Mouse (Mus musculus): ENCODE measurements around the gene Gm9837. TPM values are rescaled to one million over a fixed set of nuclear protein-coding genes. Genes with fewer than 3 reads are reported as not detected.

The Gm9837 gene
- polyA plus RNA-seq, 1 experiment: not detected

GRCm38 (mm10) chr11:53435504-53435903 lies 34.8 kb downstream of the Gm9837 start:
- H3K4me3 ChIP-seq (replicated peaks; ENCODE audit: insufficient read depth, low read depth, low read length): no peak overlapping the region
- H3K4me1 ChIP-seq (ENCODE audit: control insufficient read depth, insufficient read depth, low read length): no peaks in the 10 kb centered on the region
- H3K27me3 ChIP-seq (ENCODE audit: control insufficient read depth, insufficient read depth, low read length): no peaks in the 10 kb centered on the region
- 85% methylated on average over 8 of the region's 8 CpGs for WGBS
- no peak overlapping the region for H3K27ac ChIP-seq (ENCODE audit: insufficient read depth, low read length)
- TF ChIP-seq POLR2A (IDR thresholded peaks at IDR 0.05; ENCODE audit: borderline replicate concordance, insufficient read depth, low read length) (no peak), CTCF (IDR thresholded peaks at IDR 0.05; ENCODE audit: borderline replicate concordance, insufficient read depth, low read depth, low read length) (no peak)
- DNase-seq: no peak

- 74% methylated on average over 6 of the region's 6 CpGs for WGBS
- no peak overlapping the region for H3K4me3 ChIP-seq (replicated peaks; ENCODE audit: insufficient read depth, low read depth, low read length)
- H3K4me1 ChIP-seq (ENCODE audit: control insufficient read depth, insufficient read depth, low read length): peaks cover 4% of the 10 kb centered on the region; the same call in 1 of the 2 replicates
- no peak for DNase-seq
- H3K27ac ChIP-seq (ENCODE audit: insufficient read depth, low read length): no peak overlapping the region
- no peaks in the 10 kb centered on the region for H3K27me3 ChIP-seq (ENCODE audit: control insufficient read depth, insufficient read depth, low read length)
- TF ChIP-seq POLR2A (IDR thresholded peaks at IDR 0.05; ENCODE audit: borderline replicate concordance, insufficient read depth, low read length): no peak
- no peak for TF ChIP-seq CTCF (IDR thresholded peaks at IDR 0.05; ENCODE audit: borderline replicate concordance, insufficient read depth, low read depth, low read length)
Measured at GRCm38 (mm10) chr11:53433057-53433456, 37.2 kb downstream of the Gm9837 start.

GRCm38 (mm10) chr11:53431347-53432056 lies 38.8 kb downstream of the Gm9837 start:
- Histone ChIP-seq H3K4me3 (replicated peaks; ENCODE audit: insufficient read depth, low read depth, low read length) (peak overlapping the region; percentile 89), H3K4me1 (ENCODE audit: control insufficient read depth, insufficient read depth, low read length) (peaks cover 4% of the 10 kb centered on the region; the same call in 1 of the 2 replicates), H3K27me3 (ENCODE audit: control insufficient read depth, insufficient read depth, low read length) (no peaks in the 10 kb centered on the region), H3K27ac (ENCODE audit: insufficient read depth, low read length) (peak overlapping the region; percentile 76)
- peak; percentile 76; the same call in 1 of the 2 replicates for TF ChIP-seq POLR2A (IDR thresholded peaks at IDR 0.05; ENCODE audit: borderline replicate concordance, insufficient read depth, low read length)
- no peak for TF ChIP-seq CTCF (IDR thresholded peaks at IDR 0.05; ENCODE audit: borderline replicate concordance, insufficient read depth, low read depth, low read length)
- WGBS: 9% methylated on average over 9 of the region's 9 CpGs
- no peak for DNase-seq

GRCm38 (mm10) chr11:53430670-53431346 lies 39.5 kb downstream of the Gm9837 start, which contains the start of the genes Uqcrq and Gdf9:
Gene Uqcrq (minus strand): TSS chr11:53430831.
Gene Gdf9 (plus strand): TSS chr11:53431023.
- Histone ChIP-seq H3K27ac (ENCODE audit: insufficient read depth, low read length) (peak within 1 kb of the TSS; percentile 76), H3K4me3 (replicated peaks; ENCODE audit: insufficient read depth, low read depth, low read length) (peak within 1 kb of the TSS; percentile 89), H3K4me1 (ENCODE audit: control insufficient read depth, insufficient read depth, low read length) (peaks cover 7% of the 10 kb centered on the region; the same call in 1 of the 2 replicates), H3K27me3 (ENCODE audit: control insufficient read depth, insufficient read depth, low read length) (no peaks in the 10 kb centered on the region)
- peak; percentile 100 for DNase-seq
- TF ChIP-seq CTCF (IDR thresholded peaks at IDR 0.05; ENCODE audit: borderline replicate concordance, insufficient read depth, low read depth, low read length) (no peak), POLR2A (IDR thresholded peaks at IDR 0.05; ENCODE audit: borderline replicate concordance, insufficient read depth, low read length) (peak; percentile 96)
- under 1% methylated on average over 44 of the region's 44 CpGs for WGBS

GRCm38 (mm10) chr11:53430300-53430669 lies 40.0 kb downstream of the Gm9837 start:
- under 1% methylated on average over 34 of the region's 34 CpGs for WGBS
- Histone ChIP-seq H3K27ac (ENCODE audit: insufficient read depth, low read length) (peak overlapping the region; percentile 65), H3K27me3 (ENCODE audit: control insufficient read depth, insufficient read depth, low read length) (no peaks in the 10 kb centered on the region), H3K4me3 (replicated peaks; ENCODE audit: insufficient read depth, low read depth, low read length) (peak overlapping the region; percentile 89), H3K4me1 (ENCODE audit: control insufficient read depth, insufficient read depth, low read length) (peaks cover 7% of the 10 kb centered on the region; the same call in 1 of the 2 replicates)
- no peak for TF ChIP-seq POLR2A (IDR thresholded peaks at IDR 0.05; ENCODE audit: borderline replicate concordance, insufficient read depth, low read length)
- no peak for TF ChIP-seq CTCF (IDR thresholded peaks at IDR 0.05; ENCODE audit: borderline replicate concordance, insufficient read depth, low read depth, low read length)
- DNase-seq: no peak

GRCm38 (mm10) chr11:53429182-53429581 lies 41.1 kb downstream of the Gm9837 start:
- DNase-seq: no peak
- no peak for TF ChIP-seq CTCF (IDR thresholded peaks at IDR 0.05; ENCODE audit: borderline replicate concordance, insufficient read depth, low read depth, low read length)
- no peak for TF ChIP-seq POLR2A (IDR thresholded peaks at IDR 0.05; ENCODE audit: borderline replicate concordance, insufficient read depth, low read length)
- Histone ChIP-seq H3K4me3 (replicated peaks; ENCODE audit: insufficient read depth, low read depth, low read length) (peak overlapping the region; percentile 89), H3K4me1 (ENCODE audit: control insufficient read depth, insufficient read depth, low read length) (peaks cover 7% of the 10 kb centered on the region; the same call in 1 of the 2 replicates), H3K27ac (ENCODE audit: insufficient read depth, low read length) (no peak overlapping the region), H3K27me3 (ENCODE audit: control insufficient read depth, insufficient read depth, low read length) (no peaks in the 10 kb centered on the region)

GRCm38 (mm10) chr11:53428716-53429057 lies 41.6 kb downstream of the Gm9837 start:
- Histone ChIP-seq H3K27me3 (ENCODE audit: control insufficient read depth, insufficient read depth, low read length) (no peaks in the 10 kb centered on the region), H3K27ac (ENCODE audit: insufficient read depth, low read length) (no peak overlapping the region), H3K4me3 (replicated peaks; ENCODE audit: insufficient read depth, low read depth, low read length) (no peak overlapping the region), H3K4me1 (ENCODE audit: control insufficient read depth, insufficient read depth, low read length) (peaks cover 7% of the 10 kb centered on the region; the same call in 1 of the 2 replicates)
- DNase-seq: no peak
- WGBS: 94% methylated on average over 5 of the region's 5 CpGs
- TF ChIP-seq CTCF (IDR thresholded peaks at IDR 0.05; ENCODE audit: borderline replicate concordance, insufficient read depth, low read depth, low read length) (no peak), POLR2A (IDR thresholded peaks at IDR 0.05; ENCODE audit: borderline replicate concordance, insufficient read depth, low read length) (no peak)

All from cerebellum, adult 2 months (tissue).